Mouse (Mus musculus) inflammation-experienced regulatory T-cells, adult 6 months (primary cell): ENCODE results near the gene C530008M17Rik. TPM values are rescaled to one million over a fixed set of nuclear protein-coding genes. Genes with fewer than 3 reads are reported as not detected.

ENCODE experiments used
- ATAC-seq: one replicate; pipeline ENCODE4 v1.8.0; 2017
- polyA plus RNA-seq, 3 experiments: library from polyadenylated mRNA; unstranded; fragments of 100-300 nt; shearing (Covaris generic); gene quantifications; one replicate each; pipeline ENCODE4 v1.2.1; 2017

C530008M17Rik gene
- polyA plus RNA-seq, result 1 to 10 TPM in 1 of 3 experiments, under 1 TPM in 2; 0.34 to 1.8 (median 0.58) TPM

DNA sequence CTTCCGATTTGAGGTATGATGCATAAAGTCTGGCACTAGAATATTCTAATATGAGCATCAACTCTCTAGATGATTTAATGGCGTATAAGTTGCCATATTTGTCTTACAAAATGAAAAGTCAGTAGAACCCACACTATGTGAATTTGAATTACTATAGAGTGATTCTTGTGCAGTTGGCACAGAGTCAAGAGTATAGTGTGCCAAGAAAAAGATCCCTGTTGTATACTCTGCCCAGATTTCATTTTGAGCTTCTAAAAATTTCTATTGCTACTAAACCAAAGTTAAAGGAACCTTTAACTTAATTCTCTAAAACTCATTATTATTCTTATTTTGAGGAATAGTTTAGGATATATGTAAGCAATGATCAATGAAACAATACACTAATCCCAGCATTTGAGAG lies at the start of gene C530008M17Rik:
C530008M17Rik (plus strand) TSS at position 301 of the 400 bp plus-strand sequence.
- no peak for ATAC-seq

GRCm38 (mm10) chr5:76609702-76610370 lies 46.5 kb upstream of the C530008M17Rik start:
- no peak for ATAC-seq

- no peak for ATAC-seq
These were observed 43.3 kb upstream of the C530008M17Rik start for GRCm38 (mm10) chr5:76612867-76613499.

- no peak for ATAC-seq
These were observed 41.0 kb upstream of the C530008M17Rik start for GRCm38 (mm10) chr5:76615276-76615675.

DNA sequence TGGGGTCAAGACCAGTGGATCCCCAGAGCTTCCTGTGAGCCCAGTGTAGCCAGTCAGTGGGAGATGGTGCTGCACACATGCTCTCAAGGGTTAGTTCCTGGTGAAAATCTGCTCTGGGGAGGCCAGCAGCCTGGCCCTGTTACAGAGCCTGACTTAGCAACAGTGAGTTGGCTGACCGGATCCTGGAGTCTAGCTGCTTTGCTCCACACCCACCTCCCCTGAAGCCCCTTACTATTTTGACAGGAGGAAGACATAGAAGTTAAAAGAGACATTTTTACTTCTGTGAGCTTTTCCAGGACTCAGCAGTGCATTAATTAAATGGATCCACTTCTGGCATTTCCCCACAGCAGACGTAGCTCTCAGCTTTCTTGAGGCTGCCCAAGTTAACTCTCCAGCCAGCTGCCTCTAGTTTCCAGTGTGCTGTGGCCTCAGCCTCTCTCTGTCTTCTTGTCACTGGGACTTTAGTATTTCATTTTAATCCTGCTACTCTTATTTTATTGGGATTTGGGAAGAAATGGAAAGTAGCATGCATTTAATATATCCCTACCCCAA lies 40.0 kb upstream of the C530008M17Rik start:
- no peak for ATAC-seq

DNA sequence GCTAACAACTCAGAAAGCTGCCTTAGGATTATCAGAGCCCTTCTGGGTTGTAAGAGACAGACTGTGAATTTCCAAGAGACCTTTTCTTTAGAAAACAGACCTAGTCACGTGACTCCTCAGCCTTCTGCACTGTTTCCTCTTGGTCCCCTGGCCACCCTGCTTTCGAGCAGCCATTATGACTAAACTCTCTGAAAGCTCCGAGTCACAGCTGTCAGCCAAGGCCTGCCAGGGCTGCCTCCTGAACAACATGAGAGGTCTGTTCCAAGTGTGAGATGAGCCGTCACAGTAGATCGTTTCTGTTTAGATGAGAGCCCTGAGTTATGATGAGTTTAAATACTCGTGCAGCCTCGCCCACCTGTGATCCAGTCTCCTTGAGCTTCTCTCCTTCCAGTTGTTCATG lies 37.6 kb upstream of the C530008M17Rik start:
- no peak for ATAC-seq

GRCm38 (mm10) chr5:76623759-76624158 lies 32.6 kb upstream of the C530008M17Rik start:
- ATAC-seq, result no peak

GRCm38 (mm10) chr5:76627770-76628169 lies 28.5 kb upstream of the C530008M17Rik start:
- no peak for ATAC-seq

- no peak for ATAC-seq
These were observed 22.3 kb upstream of the C530008M17Rik start for GRCm38 (mm10) chr5:76634012-76634411.

DNA sequence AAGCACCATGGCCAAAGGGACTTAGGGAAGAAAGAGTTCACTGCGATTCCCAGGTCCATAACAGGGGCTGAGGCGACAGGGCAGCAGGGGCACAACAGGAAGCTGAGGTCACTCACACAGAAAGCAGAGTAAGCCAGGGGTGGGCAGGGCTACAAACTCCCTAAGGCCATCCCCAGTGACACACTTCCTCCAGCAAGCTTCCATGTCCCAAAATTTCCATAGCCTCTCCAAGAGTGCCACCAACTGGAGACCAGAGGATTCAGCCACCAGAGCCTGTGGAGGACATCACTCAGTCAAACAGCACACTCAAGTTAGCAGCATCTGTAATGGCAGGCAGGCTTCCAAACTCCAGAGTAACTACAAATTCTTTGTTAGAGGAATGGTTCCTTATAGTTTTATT lies 20.7 kb upstream of the C530008M17Rik start:
- ATAC-seq, result no peak

GRCm38 (mm10) chr5:76642076-76642475 lies 14.2 kb upstream of the C530008M17Rik start:
- no peak for ATAC-seq

GRCm38 (mm10) chr5:76644234-76644633 lies 12.1 kb upstream of the C530008M17Rik start:
- ATAC-seq, result no peak

DNA sequence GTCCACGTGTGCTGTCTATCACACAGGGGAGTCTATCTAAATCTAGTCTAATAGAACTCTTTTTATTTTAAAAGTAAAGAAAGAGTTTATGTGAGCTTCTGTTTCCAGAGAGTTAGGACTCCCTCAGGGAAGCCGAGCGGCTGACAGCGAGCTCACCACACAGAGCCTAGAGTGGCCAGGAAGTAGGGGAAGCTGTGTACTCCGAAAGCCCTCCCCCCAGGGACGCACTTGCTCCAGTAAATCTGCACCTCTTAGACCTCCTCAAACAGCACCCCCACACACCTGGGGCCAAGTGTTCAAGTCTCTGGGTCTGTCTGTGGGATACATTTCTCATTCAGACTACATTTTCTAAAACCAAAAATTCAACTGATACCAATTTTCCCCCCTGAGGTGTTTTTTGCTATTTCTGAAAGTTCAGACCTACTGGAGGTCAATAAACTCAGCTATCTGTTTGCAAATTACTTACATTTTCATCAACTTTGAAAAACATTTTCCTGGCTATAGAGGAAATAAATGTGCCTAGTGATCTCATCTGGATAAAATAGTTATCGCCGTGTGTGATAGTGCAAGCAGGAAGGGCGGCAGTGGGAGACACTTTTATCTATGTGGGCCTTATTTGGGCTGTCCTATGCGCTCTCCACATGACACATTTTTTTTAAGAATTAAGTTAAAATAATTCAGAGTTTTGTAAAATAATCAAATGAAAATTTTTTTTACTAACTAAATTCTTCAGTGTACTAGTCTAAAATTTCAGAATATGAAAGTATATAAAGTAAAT lies 11.0 kb upstream of the C530008M17Rik start:
- ATAC-seq, result no peak

DNA sequence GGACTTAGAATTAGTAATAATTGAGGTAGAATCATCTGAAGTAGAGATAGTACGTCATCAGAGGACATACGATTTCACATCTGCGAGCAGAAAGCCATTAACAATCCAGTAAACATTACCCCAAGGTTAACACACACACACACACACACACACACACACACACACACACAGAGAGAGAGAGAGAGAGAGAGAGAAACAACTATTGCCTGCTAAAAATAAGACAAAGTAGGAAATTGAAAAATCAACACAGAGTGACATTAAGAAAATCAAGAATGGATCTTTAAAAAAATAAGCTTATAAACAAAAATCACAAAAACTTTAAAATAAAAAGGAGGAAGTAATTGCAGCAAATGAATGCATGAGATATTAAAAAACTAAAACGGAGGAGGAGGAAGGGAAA lies 6.4 kb upstream of the C530008M17Rik start:
- ATAC-seq, result no peak

- ATAC-seq, result no peak
These were observed 5.1 kb upstream of the C530008M17Rik start for GRCm38 (mm10) chr5:76651151-76651725.

- ATAC-seq, result no peak
These were observed 1.2 kb downstream of the C530008M17Rik start for GRCm38 (mm10) chr5:76657245-76658083.

DNA sequence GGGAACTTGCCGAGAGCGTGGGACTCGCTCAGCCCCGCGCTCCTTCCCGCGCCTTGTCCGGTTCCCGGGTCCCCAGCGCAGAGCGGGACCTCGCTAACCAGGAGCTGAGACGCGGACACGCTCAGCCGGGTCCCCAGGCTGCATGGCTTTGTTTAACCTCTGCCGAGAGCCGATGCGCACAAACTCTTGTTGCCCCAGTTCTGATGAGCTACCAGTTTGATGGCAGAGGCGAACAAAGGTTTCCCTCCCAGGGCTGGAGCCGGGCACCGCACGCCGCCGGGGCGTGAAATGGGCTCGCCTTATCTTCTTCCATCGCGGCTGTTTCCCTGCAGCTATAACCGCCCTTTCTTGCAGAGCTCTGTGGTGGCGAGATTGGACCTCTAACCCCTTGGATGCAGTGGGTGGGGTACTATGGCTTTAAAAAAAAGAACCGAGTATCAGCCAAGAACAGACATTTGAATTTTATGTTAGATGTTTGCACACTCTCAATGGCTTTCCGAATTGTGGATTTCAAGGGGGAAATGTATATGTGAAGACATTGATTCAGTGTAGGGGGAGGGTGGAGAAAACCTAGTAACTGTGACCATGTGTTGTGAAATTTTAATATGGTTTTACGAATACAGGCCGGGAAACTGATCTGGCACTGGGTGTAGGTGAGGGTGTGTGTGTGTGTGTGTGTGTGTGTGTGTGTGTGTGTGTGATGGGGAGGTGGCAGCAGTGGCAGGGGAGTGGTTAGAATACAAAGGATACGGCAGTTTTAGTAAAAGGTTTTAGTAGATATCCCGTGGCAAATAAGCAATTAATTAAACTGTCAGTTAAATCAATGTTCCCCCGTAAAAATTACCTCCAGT lies 2.0 kb downstream of the C530008M17Rik start:
- no peak for ATAC-seq

- no peak for ATAC-seq
These were observed 3.8 kb downstream of the C530008M17Rik start for GRCm38 (mm10) chr5:76659958-76660635.

GRCm38 (mm10) chr5:76661310-76661709 lies 5.0 kb downstream of the C530008M17Rik start:
- no peak for ATAC-seq

- ATAC-seq, result no peak
These were observed 8.6 kb downstream of the C530008M17Rik start for GRCm38 (mm10) chr5:76664936-76665335.
